Mouse (Mus musculus): ENCODE measurements at regions not wholly inside any gene's neighbourhood (a gene's known extent, or its start where the extent isn't known, plus 50 kb on each side); places are given as distances from the start of the nearest gene placed in this dataset.
"Not testable (repeated sequence)": the region's sequence is repeated elsewhere in the genome, so short reads cannot be mapped to it uniquely, and the experiment has no call there.

GRCm38 (mm10) chr11:7812436-7812835, 598.7 kb upstream of the Igfbp3 start:
- no peak for DNase-seq (ENCODE audit: low spot score)

- peak; percentile 61 for DNase-seq (ENCODE audit: low spot score)
Observed at GRCm38 (mm10) chr11:7809741-7810140, 596.0 kb upstream of the Igfbp3 start.

- DNase-seq (ENCODE audit: low spot score), result no peak
Observed at GRCm38 (mm10) chr11:7796373-7796772, 582.6 kb upstream of the Igfbp3 start.

- no peak for DNase-seq (ENCODE audit: low spot score)
Observed at GRCm38 (mm10) chr11:7794206-7794605, 580.5 kb upstream of the Igfbp3 start.

DNA sequence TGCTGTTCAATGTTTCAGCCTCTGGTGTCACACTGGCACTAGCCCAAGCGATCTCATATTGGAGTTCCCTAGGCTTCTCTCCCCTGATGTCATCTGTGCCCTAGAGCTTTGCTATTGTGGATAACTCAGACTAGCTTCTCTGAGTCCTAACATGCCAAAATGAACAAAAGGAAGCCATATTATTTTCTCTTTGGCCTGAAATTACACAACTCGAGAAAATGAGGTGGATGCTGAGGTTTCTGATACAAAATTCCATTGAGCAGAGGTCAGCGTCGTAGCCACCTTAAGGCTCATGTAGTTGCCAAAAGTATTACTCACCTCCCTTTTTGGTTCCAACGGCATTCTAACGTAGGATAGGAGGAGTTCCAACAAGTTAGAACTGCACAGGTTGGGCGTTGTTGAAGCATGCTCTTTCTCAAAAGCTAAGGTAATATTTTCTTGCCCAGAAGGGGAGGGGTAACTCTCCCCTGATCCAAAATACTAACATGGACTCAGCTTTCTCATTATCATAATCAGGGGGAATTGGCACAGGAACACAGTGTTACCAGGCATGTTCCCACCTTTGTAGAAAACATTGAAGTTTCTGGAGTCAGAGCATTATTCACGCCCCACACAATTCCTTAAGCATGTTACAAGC, 566.9 kb upstream of the Igfbp3 start:
- no peak for DNase-seq (ENCODE audit: low spot score)

GRCm38 (mm10) chr11:7775361-7775760, 561.6 kb upstream of the Igfbp3 start:
- not testable (repeated sequence) for DNase-seq (ENCODE audit: low spot score)

- DNase-seq (ENCODE audit: low spot score), result peak; percentile 46
Observed at GRCm38 (mm10) chr11:7765303-7765702, 551.6 kb upstream of the Igfbp3 start.

- DNase-seq (ENCODE audit: low spot score), result no peak
Observed at GRCm38 (mm10) chr11:7758862-7759467, 545.2 kb upstream of the Igfbp3 start.
